Mouse (Mus musculus): ENCODE data around the gene Smok2b. TPM values are rescaled to one million over a fixed set of nuclear protein-coding genes. Genes with fewer than 3 reads are reported as not detected.
"Not testable (repeated sequence)": the region's sequence is repeated elsewhere in the genome, so short reads cannot be mapped to it uniquely, and the experiment has no call there.

Gene Smok2b
- polyA plus RNA-seq (2015; fragmentation: Nextera tagmentation; extraction: Ambion mirVana): not detected in 2 replicates

DNA sequence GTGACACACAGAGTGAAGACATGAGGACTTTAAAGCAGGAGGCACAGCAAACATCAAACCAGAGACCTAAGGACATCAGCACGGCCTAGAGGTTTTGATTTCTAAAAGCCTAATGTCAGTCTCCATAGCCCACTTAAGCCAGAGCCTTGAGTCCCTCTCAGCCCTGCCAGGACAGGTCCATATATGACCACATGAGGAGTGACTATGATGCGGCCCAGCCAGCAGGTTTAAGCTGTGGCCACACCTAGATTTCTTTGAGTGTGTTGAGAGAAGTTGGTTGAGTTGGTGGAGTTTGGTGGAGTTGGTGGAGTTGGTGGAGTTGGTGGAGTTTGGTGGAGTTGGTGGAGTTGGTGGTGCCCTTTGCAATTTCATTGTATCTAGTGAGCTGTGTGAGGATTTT lies at the start of gene Smok2b:
Smok2b (plus strand) TSS at position 301 of the 400 bp plus-strand sequence.
- H3K4me2 ChIP-seq; H3K27ac ChIP-seq; H3K9ac ChIP-seq; H3K27me3 ChIP-seq; H3K4me3 ChIP-seq; H3K36me3 ChIP-seq; ATAC-seq (ENCODE audit: insufficient number of reproducible peaks, insufficient read depth, low FRiP score, low TSS enrichment, low read depth); H3K4me1 ChIP-seq: not testable (repeated sequence)
- H3K9me3 ChIP-seq: peaks cover 75% of the 10 kb centered on the region
- 73% methylated on average over 2 of the region's 2 CpGs for WGBS

DNA sequence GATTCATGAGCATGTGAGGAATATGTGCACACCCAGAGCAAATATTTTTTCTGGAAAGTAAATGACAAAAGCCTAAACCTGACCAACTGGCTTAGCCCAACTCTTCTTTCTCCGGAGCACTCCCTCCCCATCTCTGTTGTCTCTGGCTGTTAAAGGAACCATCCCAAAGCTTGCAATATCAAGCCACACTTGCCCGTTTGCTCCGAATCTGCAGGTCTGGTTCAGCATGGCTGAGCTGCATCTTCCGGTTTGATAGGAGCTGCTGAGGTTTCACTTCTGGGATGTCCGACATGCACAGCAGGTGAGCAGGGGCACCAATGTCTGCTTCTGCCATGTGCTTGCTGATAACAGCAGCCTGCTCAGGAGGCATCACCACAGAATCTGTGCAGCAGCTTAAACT lies 49.6 kb upstream of the Smok2b start:
- H3K27ac ChIP-seq; ATAC-seq (ENCODE audit: insufficient number of reproducible peaks, insufficient read depth, low FRiP score, low TSS enrichment, low read depth); H3K4me2 ChIP-seq; H3K36me3 ChIP-seq; H3K9ac ChIP-seq; H3K4me1 ChIP-seq; H3K4me3 ChIP-seq; H3K27me3 ChIP-seq: not testable (repeated sequence)
- H3K9me3 ChIP-seq: peaks cover 20% of the 10 kb centered on the region
- WGBS: 90% methylated on average over 5 of the region's 5 CpGs

DNA sequence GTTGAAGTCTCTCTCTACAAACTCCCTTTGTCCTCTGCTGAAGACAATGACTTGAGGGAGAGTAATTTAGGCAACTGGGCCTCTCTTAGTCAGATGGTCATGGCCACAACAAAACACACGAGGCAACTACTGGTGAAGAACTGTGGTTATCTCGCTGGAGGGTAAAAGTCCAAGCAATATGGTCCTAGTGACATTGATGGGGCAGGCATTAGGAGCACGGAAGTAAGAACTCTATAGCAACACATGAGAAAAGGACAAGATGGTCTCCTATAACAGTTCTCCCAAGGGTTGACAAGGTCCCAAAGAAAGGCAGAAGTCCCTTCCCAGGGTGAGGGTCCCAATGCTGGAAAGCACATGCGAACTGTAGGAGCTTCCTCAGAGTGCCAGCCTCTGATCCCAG lies 47.3 kb upstream of the Smok2b start:
- not testable (repeated sequence) for H3K4me3 ChIP-seq; H3K4me1 ChIP-seq; H3K9ac ChIP-seq; ATAC-seq (ENCODE audit: insufficient number of reproducible peaks, insufficient read depth, low FRiP score, low TSS enrichment, low read depth); H3K27me3 ChIP-seq; H3K4me2 ChIP-seq; H3K36me3 ChIP-seq; H3K27ac ChIP-seq
- H3K9me3 ChIP-seq: peaks cover 42% of the 10 kb centered on the region
- WGBS: 68% methylated on average over 3 of the region's 4 CpGs

DNA sequence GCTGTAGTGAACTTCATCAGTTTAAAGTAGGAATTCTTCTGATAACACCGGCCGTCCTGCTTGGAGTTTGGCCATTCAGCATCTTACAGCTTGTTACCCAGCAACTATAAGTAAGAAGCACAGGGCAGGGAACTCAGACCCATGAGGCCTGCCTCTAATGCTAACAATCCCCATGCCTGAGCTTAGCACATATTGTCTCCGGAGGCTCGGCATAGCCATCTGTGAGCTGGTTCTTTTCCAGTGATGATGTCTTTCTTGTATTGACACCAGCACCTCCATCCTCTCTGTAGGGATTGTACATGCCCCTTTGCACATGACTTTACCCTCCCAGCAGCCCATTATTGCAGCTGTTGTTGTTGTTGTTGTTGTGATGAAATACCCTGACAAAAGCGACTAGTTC lies 45.5 kb upstream of the Smok2b start:
- WGBS: 96% methylated on average over 4 of the region's 5 CpGs
- not testable (repeated sequence) for H3K4me1 ChIP-seq; H3K4me2 ChIP-seq; H3K36me3 ChIP-seq; H3K27me3 ChIP-seq; H3K27ac ChIP-seq; ATAC-seq (ENCODE audit: insufficient number of reproducible peaks, insufficient read depth, low FRiP score, low TSS enrichment, low read depth); H3K4me3 ChIP-seq; H3K9ac ChIP-seq
- H3K9me3 ChIP-seq: peaks cover 46% of the 10 kb centered on the region

DNA sequence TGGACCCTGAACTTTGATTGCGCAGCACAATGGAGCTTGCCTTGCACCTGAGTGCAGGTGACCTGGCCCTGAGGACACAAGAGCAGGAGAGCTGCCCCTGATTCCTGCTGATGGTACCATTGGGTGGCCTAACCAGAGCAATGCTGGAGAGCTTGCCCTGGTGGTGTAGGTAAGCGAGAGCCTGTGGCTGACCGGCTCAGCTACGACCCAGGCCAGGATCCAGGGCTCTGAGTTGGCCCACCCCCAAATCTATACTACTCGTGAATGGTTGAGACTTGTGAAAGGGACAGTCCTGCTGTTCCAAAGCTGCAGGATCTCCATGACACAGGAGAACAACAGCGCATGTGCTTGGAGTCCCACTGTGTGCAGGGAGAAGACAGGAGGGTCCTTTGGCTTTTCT lies 43.5 kb upstream of the Smok2b start:
- H3K27me3 ChIP-seq; H3K9ac ChIP-seq; H3K27ac ChIP-seq; H3K4me2 ChIP-seq; H3K4me1 ChIP-seq; ATAC-seq (ENCODE audit: insufficient number of reproducible peaks, insufficient read depth, low FRiP score, low TSS enrichment, low read depth); H3K4me3 ChIP-seq; H3K36me3 ChIP-seq: not testable (repeated sequence)
- H3K9me3 ChIP-seq: peaks cover 46% of the 10 kb centered on the region
- 85% methylated on average over 6 of the region's 6 CpGs for WGBS

DNA sequence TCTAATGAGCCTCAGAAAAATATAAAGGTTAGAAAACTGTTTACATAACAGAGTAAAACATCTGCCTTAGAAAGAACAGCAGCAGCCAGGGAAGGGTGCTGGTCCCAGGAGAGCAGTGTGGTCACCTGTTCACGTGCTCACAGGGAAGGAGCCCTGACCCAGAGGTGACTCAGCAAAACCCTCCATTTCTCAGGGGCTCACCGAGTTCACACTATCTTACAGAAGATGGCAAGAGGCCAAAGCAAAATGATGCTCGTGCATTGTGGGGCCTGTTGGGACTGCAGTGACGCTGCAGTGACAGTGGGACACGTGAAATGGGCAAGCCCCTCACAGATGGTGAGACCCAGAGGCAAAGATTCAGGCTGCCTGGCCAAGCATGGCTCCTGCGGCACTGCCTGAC lies 42.4 kb upstream of the Smok2b start:
- H3K4me2 ChIP-seq; H3K9ac ChIP-seq; ATAC-seq (ENCODE audit: insufficient number of reproducible peaks, insufficient read depth, low FRiP score, low TSS enrichment, low read depth); H3K36me3 ChIP-seq; H3K4me3 ChIP-seq; H3K4me1 ChIP-seq; H3K27me3 ChIP-seq; H3K27ac ChIP-seq: not testable (repeated sequence)
- H3K9me3 ChIP-seq: peaks cover 43% of the 10 kb centered on the region
- WGBS: 67% methylated on average over 6 of the region's 6 CpGs

DNA sequence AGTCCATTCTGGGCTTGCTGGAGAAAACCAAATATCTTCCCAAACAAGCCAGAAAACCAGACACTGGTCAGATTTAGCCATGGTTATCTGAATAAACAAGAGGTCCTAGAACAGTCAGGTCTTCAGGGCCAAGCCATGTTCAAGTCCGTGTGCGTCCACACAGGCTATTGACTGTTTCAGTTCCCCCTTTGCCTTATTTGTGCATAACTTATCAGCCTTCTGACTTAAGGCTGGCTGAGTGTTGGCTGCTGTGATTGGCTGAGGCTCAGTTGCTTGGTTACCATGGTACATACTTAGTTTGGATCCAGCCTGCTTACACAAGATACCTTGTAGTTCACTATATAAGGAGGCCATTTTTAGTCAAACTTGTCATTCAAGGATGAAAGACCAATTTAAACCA lies 41.2 kb upstream of the Smok2b start:
- not testable (repeated sequence) for H3K4me3 ChIP-seq; H3K9ac ChIP-seq; H3K4me1 ChIP-seq; H3K4me2 ChIP-seq; H3K27ac ChIP-seq; H3K27me3 ChIP-seq; H3K36me3 ChIP-seq; ATAC-seq (ENCODE audit: insufficient number of reproducible peaks, insufficient read depth, low FRiP score, low TSS enrichment, low read depth)
- WGBS: 84% methylated on average over 2 of the region's 2 CpGs
- H3K9me3 ChIP-seq: peaks cover 44% of the 10 kb centered on the region

DNA sequence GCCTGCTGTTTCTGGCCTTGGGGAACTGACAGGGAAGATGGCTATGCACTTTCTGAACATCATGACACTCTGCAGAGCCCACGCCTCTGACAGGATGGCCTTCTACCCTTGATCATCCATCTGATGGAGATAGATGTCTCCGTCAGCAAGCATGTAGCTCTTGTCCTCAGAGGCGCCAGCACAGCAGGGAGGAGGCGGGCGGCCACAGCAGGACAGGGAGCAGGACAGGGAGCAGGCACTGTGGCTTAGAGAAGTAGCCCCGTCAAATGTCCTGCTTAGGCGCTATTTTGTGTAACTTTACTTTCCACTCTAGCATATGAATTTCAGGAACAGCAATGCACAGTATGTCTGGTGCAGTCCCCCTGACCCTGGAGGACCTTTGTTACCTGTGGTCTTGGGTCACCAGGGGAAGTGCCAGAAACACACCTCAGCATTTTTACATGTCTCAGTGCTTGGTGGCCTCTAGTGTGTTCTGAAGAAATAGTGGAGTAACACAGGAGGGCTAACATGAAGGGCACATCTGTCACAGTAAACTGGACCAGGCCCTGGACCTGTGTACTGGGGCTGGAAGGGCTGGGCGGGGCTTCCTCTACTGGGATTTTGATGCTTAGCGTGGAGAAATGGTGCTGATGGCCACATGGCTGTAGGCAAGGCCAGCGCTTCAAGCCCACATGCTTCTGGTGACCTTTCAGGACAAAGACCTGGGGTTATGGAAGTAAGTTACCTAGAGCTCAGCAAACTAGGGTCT lies 39.0 kb upstream of the Smok2b start:
- H3K27me3 ChIP-seq, H3K27ac ChIP-seq, H3K36me3 ChIP-seq, H3K4me2 ChIP-seq, H3K4me3 ChIP-seq, H3K4me1 ChIP-seq, H3K9ac ChIP-seq: not testable (repeated sequence)
- WGBS: 81% methylated on average over 10 of the region's 10 CpGs
- peaks cover 46% of the 10 kb centered on the region for H3K9me3 ChIP-seq
- ATAC-seq (ENCODE audit: insufficient number of reproducible peaks, insufficient read depth, low FRiP score, low TSS enrichment, low read depth): peak; percentile 44; the same call in 1 of the 2 replicates

DNA sequence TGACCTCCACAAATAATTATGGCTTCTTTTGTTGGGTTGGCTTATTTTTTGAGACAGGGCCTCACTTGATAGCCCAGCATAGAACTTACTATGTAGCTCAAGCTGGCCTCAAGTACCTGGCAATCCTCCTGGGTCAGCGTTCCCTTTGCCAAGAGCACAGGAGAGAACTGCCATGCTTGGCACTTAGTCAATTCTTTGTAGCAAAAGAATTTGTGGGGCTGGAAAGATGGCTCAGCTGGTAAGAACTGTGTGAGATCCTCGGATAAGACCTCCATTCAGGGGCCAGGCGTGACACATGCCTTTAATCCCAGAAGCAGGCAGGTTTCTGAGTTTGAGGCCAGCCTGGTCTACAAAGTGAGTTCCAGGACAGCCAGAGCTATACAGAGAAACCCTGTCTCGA lies 33.6 kb upstream of the Smok2b start:
- WGBS: 62% methylated on average over 4 of the region's 4 CpGs
- H3K4me1 ChIP-seq; ATAC-seq (ENCODE audit: insufficient number of reproducible peaks, insufficient read depth, low FRiP score, low TSS enrichment, low read depth); H3K4me2 ChIP-seq; H3K27me3 ChIP-seq; H3K9ac ChIP-seq; H3K27ac ChIP-seq; H3K36me3 ChIP-seq; H3K4me3 ChIP-seq: not testable (repeated sequence)
- peaks cover 38% of the 10 kb centered on the region for H3K9me3 ChIP-seq

DNA sequence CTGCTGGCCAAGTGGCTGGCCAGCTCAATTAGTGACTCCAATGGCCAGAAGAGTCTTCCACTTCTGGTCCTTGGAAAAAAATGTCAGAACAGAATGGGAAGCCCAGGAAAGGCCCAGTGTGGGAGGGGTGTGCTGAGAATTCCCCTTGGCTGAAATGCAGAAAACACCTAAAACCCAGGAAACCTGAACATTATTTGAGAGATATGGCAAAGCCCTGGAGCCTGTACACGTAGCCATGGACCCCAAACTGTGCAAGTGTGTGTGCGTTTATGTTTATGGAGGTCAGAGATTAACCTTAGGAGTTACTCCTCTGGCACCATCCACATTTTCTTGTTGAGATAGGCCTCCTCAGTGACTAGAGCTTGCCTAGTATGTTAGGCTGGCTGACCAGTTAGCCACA lies 31.2 kb upstream of the Smok2b start:
- WGBS: 82% methylated on average over 2 of the region's 2 CpGs

DNA sequence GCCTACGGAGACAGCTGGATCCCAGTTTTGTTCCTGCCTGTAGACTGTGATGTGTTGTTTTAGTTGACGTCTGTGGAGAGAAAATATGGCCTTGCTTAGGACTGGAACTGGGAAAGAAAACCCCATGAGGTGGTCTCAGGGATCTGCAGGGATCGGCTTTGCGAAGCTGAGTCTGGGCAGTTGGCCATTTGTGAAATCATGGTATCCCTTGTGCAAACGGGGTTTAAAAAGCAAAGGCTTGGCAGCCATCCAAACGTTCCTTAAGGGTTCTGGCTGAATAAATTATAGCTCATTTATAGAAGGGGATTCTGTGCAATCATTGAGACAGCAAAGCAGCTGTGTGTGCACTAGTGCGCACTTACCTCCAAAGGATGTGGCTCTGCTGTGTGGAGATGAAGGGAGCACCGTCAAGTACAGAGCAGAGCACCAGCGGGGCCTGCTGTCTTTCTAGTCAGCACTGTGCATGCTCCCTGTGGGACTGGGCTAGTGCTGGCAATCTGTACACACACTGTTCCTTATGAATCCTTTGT lies 30.1 kb upstream of the Smok2b start:
- H3K9me3 ChIP-seq: peaks cover 37% of the 10 kb centered on the region
- H3K36me3 ChIP-seq, H3K4me2 ChIP-seq, H3K27ac ChIP-seq, H3K4me3 ChIP-seq, H3K4me1 ChIP-seq, H3K9ac ChIP-seq, H3K27me3 ChIP-seq: not testable (repeated sequence)
- WGBS: 78% methylated on average over 8 of the region's 9 CpGs
- ATAC-seq (ENCODE audit: insufficient number of reproducible peaks, insufficient read depth, low FRiP score, low TSS enrichment, low read depth): peak; percentile 50; the same call in 1 of the 2 replicates

More for the DNA sequence above, 31.2 kb upstream of the Smok2b start:
- H3K4me2 ChIP-seq; H3K36me3 ChIP-seq; H3K27me3 ChIP-seq; ATAC-seq (ENCODE audit: insufficient number of reproducible peaks, insufficient read depth, low FRiP score, low TSS enrichment, low read depth); H3K27ac ChIP-seq; H3K9ac ChIP-seq; H3K4me1 ChIP-seq; H3K4me3 ChIP-seq: not testable (repeated sequence)
- H3K9me3 ChIP-seq: peaks cover 39% of the 10 kb centered on the region

DNA sequence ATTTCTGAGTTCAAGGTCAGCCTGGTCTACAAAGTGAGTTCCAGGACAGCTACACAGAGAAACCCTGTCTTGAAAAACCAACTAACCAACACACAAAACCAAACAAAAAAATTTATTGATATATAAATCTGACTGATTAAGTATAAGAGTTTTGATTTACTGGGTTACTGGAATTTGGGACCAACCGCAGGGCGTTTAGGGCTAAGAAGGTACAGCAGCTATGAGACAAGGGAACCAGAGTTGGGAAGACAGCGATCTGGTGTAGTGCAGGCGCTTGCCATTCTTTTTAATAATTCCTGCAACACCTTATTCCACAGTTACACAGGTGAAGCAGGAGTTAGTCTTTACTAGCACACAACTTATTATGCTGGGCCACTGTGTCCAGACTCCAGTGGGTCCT lies 28.5 kb upstream of the Smok2b start:
- WGBS: 89% methylated on average over 4 of the region's 4 CpGs
- H3K27me3 ChIP-seq; ATAC-seq (ENCODE audit: insufficient number of reproducible peaks, insufficient read depth, low FRiP score, low TSS enrichment, low read depth); H3K9ac ChIP-seq; H3K4me3 ChIP-seq; H3K4me1 ChIP-seq; H3K36me3 ChIP-seq; H3K27ac ChIP-seq; H3K4me2 ChIP-seq: not testable (repeated sequence)
- H3K9me3 ChIP-seq: peaks cover 35% of the 10 kb centered on the region

Measured in embryonic facial prominence, embryonic 13.5 days (tissue).